Mouse (Mus musculus) CH12.LX (cell line): ENCODE measurements at regions not wholly inside any gene's neighbourhood (a gene's known extent, or its start where the extent isn't known, plus 50 kb on each side); places are given as distances from the start of the nearest gene placed in this dataset.

ENCODE experiments used
- CTCF ChIP-seq, 2 experiments: IDR thresholded peaks in 1 of 2; conservative IDR thresholded peaks in 1 of 2; 2 replicates each; pipeline ENCODE4 v1.5.1; 2011 to 2012; ENCODE audit warnings: low read depth in 2 of 2, low read length in 2 of 2, improper control_type of control experiment in 1 of 2, inconsistent platforms in 1 of 2, mild to moderate bottlenecking in 1 of 2, moderate library complexity in 1 of 2
- ELF1 ChIP-seq: IDR thresholded peaks from 2 replicates; pipeline ENCODE4 v1.6.1; 2014; ENCODE audit warnings: low read depth, mild to moderate bottlenecking, inconsistent platforms, low read length, improper control_type of control experiment
- EP300 ChIP-seq: IDR thresholded peaks from 2 replicates; pipeline ENCODE4 v1.6.1; 2011; ENCODE audit warnings: low read length, improper control_type of control experiment
- KAT2A ChIP-seq: IDR thresholded peaks from 2 replicates; pipeline ENCODE4 v1.6.1; 2012; ENCODE audit warnings: low read length, improper control_type of control experiment, inconsistent platforms; ENCODE audit not compliant: insufficient replicate concordance
- POLR2A ChIP-seq: IDR thresholded peaks from 2 replicates; pipeline ENCODE4 v1.6.1; 2011; ENCODE audit warnings: low read depth, mild to moderate bottlenecking, improper control_type of control experiment, low read length
- POLR2AphosphoS2 ChIP-seq: IDR thresholded peaks from 2 replicates; pipeline ENCODE4 v1.6.1; 2011; ENCODE audit warnings: low read depth, low read length, improper control_type of control experiment

DNA sequence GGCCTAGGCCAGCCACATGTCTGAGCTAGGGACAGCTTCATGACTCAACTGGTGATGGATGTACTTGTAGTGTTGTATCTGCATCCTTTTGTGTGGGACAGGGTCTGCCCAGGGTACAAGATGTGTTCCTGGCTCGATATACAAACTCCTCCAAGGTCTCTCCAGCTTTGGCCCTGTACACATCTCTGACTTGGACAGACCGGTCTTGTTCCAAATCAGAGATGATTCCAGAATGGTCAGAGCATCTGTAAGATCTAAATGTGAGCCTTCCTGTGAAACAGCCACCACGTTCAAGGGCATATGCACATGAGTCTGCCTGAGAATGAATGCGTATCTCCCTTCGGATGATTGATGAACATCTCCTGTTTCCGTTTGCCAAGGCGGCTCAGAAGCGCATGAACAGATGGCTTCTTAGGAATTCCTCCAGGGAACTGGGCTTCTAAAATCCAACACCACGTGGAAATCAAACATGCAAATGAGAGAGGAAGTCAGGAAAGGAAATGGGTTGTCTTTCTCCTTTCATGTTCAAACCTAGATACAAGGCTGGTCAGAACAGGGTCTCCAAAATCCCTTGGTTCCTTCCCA, 172.7 kb upstream of the Fstl4 start:
- no peak for TF ChIP-seq CTCF (conservative IDR thresholded peaks at IDR 0.05 in 1 of 2, IDR thresholded peaks at IDR 0.05 in 1 of 2; ENCODE audit: low read depth in 2 of 2, low read length in 2 of 2)
- no peak for TF ChIP-seq ELF1
- no peak for TF ChIP-seq POLR2A
- TF ChIP-seq KAT2A: no peak
- TF ChIP-seq EP300: no peak
- no peak for TF ChIP-seq POLR2AphosphoS2
